Mouse (Mus musculus) urinary bladder, adult 2 months (tissue): ENCODE data around the gene Slc28a1. TPM values are rescaled to one million over a fixed set of nuclear protein-coding genes. Genes with fewer than 3 reads are reported as not detected.
"Not testable (repeated sequence)": the region's sequence is repeated elsewhere in the genome, so short reads cannot be mapped to it uniquely, and the experiment has no call there.

Experiments used
- DNase-seq: peaks from one replicate; pipeline ENCODE4 v3.0.0; 2022; ENCODE audit warnings: low spot score
- polyA plus RNA-seq: library from polyadenylated mRNA; depleted of rRNA; stranded (reverse); fragments of >200 nt; gene quantifications from 2 replicates; pipeline ENCODE4 v1.2.3, GENCODE M21; 2012

The Slc28a1 gene
- polyA plus RNA-seq, 1 experiment = 0.01 TPM

GRCm38 (mm10) chr7:81169351-81169750, 54.8 kb downstream of the Slc28a1 start:
- no peak for DNase-seq

DNA sequence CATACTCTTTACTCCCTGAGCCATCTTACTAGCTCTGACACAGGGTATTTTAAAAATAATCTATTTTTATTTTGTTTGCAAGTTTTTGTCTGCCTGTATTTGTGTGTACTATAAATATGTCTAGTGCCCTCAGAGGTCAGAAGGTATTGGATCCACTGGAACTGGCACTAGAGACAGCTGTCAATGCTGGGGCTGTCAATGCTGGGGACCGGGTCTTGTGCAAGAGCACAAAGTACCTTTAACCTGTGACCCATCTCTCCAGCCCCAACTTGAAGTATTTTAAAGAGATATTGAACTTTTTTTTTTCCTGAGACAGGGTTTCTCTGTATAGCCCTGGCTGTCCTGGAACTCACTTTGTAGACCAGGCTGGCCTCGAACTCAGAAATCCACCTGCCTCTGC, 59.3 kb downstream of the Slc28a1 start:
- DNase-seq = no peak

GRCm38 (mm10) chr7:81174654-81175053, 60.1 kb downstream of the Slc28a1 start:
- DNase-seq = no peak

DNA sequence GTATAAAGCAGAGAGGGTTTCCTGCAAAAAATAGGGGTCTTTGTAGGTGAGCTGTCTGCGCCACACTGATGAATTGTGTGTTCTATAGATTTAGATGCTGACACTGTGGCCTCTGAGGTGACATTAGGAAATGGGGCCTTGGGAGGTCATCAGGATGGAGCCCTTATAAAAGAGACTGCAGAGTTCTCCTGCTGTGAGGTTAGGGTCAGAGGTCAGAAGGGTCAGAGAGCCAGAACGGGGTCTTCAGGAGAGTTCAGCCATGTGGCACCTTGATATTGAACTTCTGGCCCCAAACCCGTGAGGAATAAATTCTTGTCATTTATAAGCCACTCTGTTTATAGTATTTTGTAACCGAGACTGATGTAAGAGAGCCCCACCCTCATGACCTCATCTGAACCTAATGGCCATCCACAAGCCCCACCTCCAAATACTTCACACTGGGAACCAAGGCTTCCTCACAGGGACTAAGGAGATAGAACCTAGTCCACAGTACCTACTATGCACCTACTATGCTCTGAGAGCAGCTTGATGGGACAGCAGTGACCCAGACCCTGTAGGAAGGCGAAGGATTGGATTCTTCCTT, 61.7 kb downstream of the Slc28a1 start:
- DNase-seq = no peak

- no peak for DNase-seq
These were observed 64.9 kb downstream of the Slc28a1 start for GRCm38 (mm10) chr7:81179494-81179893.

DNA sequence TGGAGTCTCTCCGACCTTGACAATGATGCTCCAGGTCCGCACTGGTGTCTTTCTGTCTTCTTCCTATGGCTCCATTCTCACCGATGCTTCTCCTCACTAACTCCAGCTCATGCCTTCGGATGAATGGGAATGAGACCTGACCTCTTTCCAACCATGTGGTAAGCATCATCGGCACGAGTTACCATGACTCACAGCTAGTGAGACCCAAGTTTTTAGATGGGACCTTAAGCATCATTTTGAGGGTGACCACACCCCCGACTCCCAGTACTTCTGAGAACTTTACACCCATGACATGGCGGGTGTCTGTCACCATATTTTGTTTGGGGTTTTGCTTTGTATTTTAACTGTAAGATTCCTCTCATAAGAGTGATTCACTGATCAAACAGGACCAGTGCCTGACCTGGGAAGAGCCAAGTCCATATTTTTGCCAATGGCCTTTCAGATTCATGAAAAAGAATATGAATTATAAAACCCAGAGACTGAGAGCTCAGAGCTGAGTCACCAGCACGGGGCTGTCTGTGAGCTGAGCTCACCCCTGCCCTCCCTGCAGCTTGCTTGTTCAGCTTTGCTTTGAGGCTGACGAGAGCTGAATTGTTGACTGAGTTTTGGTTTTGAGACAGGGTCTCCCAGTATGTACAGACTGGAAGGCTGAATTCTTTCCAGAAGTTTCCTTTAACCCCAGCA, 68.0 kb downstream of the Slc28a1 start:
- no peak for DNase-seq

DNA sequence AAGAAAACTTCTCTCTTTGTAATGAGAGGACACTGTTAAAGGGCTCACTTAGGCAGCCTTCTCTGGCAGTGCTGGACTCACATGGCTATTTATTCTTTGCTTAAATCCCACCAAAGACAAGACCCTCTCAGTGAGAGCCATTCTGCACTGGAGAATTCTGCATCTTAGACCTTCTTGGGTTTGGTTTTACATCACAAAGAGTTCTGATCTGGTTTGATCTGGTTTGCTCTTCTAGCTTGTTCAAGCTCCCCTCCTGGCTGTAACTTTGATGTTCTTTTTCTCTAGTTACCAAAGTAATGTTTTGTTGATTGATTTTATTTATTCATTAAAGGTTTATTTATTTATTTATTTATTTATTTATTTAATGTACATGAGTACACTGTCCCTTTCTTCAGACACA, 68.6 kb downstream of the Slc28a1 start:
- DNase-seq = no peak

GRCm38 (mm10) chr7:81184136-81184535, 69.5 kb downstream of the Slc28a1 start:
- no peak for DNase-seq

DNA sequence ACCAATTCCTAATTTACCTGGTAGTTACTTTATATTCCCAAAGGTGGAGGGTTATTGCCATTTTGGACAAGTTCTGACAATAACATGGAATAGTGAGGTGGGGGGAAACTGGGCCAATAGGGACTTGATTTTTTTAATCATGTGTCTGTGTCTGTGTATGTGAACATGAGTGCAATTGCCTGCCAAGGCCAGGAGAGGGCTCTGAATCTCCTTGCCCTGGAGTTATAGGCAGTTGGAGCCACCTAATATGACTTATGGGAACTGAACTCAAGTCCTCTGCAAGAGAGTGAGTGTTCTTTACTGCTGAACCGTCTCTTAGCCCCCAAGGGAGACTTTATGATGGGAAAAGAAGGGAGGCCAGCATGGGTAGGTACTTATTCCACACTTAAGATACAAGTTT, 70.1 kb downstream of the Slc28a1 start:
- DNase-seq = no peak

DNA sequence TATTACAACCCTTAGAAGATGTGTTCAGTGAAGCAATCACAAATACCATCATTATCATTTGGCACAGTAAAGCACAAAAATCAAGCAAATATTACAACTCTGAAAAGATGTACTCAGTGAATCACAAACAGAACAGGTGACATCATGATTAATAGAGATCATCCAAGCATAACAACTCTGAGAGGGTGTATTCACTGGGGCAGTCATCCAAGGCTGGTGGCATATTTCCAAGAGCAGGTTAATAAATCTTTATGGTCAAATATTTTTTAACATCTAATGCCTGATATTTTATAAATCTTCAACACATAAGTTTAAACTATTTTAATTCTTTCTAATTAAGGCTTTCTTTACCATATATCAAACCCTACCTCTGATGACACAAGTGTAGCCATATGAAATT, 71.4 kb downstream of the Slc28a1 start:
- DNase-seq = not testable (repeated sequence)

GRCm38 (mm10) chr7:81189180-81189579, 74.6 kb downstream of the Slc28a1 start:
- DNase-seq = no peak

DNA sequence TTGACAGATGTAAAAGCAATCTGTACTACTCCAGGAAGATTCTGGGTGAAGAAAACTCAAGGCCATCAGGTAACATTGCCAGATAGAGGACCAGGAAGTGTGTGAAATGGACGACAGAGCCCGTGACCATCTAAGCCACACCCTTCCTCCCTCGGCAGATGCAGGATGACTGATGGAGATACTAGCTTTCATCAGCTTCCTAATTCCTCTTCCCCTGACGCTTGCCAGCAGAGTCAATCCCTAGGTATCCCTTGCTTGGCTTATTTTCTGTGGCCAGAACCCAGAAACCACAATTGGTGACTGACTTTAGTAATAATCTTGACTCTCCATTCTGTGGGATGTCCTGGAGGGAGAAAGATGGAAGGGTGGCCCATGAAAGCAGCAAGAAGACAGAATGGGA, 80.9 kb downstream of the Slc28a1 start:
- no peak for DNase-seq

DNA sequence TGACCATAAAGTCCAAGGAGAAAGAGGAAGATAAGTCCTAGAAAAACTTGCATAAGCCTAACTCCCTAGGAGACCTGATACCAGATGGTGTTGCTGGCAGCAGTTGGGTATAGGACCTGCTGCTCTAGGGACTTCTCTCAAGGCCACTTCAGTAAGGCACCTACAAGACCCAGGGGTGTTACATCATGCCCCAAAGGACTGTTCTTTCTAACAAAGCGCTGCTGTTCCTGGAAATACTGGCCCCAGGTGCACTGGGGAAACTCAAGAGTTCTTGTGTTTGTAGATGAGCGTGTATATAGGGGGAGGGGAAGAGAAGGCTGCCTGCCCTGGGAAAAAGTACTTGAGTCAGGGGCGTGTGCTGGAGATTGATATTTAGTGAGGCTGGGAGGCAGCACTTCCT, 82.2 kb downstream of the Slc28a1 start:
- no peak for DNase-seq

DNA sequence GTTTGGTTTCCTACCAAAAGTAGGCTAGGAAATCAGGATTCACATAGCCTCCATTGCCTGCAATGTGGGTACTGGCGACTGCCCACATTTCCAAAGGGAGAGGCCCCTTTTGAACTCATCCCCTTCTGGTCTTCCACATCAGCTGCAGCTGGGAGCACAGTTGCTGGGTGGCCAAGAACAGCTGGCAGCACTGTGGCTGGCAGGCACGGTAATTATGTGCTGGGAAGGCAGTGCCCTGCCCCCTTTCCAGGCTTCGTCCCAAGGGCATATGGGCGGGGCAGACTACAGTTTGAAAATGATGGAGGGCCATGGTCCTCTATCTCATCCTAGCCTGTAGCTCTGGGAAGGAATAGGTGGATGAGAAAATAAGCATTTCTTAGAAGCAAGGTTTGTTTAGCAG, 83.9 kb downstream of the Slc28a1 start:
- DNase-seq = no peak

DNA sequence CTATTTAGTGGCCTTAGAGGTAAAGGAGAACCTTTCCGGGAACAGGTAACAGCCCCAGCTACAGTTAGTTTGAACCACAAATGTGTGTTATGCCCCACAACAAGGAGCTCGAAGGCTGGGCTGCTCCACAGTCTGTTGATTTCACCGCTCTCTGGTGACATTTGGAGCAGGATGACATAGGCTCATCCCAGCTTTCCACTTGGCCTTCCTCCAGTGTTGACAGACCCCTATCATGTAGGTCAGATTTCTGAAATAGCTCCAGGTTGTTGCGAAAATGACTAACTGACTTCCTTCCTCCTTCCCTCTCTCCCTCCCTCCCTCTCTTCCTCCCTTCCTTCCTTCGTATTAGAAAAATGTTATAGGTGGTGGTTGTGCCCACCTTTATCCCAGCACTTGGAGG, 84.5 kb downstream of the Slc28a1 start:
- no peak for DNase-seq

- DNase-seq = no peak
These were observed 85.2 kb downstream of the Slc28a1 start for GRCm38 (mm10) chr7:81199757-81200156.

DNA sequence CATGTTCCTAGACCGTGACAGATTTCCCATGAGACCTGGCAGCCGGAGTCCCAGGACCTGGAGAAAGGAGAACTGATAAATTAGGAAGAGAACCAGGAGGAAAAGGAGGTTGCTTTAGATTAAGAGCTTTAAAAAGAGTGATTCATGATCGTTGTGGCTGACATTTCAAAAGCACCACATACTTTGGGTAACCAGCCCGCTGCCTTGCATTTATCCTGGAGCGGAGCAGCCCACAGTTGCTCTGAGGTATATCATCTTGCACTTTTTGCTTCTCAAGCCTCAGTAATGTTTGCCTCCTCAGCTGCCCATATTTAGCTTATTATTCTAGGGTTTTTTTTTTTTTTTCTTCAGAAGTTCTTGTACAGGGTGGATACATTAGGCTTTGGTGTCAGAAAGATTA, 87.8 kb downstream of the Slc28a1 start:
- no peak for DNase-seq

DNA sequence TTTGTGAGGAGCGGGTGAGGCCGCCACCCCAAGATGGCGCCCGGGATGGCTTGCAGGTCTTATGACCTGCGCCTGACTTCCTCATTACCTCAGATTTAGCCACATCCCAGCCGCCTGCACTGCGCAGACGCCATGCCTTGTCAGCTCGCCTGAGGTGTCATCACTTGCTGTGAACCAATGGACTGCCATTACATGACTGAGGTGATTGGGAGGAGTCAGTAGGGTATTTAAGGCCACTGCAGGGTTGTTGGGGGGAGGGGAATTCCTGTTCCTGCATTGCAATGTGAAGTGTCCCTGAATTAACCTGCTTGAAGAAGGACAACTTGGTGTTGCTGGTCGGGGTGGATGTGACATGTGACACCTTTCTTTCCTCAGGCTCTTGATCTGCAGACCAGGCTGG, 89.0 kb downstream of the Slc28a1 start:
- not testable (repeated sequence) for DNase-seq

DNA sequence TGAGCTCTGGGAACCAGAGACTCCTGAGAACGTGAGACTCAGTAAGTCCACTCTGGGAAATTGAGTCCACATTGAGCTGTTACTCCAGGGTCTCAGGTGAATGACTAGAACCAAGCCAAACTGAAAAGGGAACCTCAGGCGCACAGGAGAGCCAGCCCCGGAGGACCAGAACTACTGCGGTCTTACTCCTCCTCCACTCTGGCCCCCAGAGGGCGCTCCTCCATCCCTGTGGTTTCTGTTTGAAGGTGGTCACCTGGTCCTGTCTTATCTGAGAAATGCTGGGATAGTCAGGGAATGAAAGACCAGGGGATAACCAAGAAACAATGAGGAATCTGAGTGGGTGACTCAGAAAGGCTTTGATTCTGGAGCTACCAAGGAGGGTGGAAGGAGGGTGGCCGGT, 94.3 kb downstream of the Slc28a1 start:
- peak; percentile 55 for DNase-seq

DNA sequence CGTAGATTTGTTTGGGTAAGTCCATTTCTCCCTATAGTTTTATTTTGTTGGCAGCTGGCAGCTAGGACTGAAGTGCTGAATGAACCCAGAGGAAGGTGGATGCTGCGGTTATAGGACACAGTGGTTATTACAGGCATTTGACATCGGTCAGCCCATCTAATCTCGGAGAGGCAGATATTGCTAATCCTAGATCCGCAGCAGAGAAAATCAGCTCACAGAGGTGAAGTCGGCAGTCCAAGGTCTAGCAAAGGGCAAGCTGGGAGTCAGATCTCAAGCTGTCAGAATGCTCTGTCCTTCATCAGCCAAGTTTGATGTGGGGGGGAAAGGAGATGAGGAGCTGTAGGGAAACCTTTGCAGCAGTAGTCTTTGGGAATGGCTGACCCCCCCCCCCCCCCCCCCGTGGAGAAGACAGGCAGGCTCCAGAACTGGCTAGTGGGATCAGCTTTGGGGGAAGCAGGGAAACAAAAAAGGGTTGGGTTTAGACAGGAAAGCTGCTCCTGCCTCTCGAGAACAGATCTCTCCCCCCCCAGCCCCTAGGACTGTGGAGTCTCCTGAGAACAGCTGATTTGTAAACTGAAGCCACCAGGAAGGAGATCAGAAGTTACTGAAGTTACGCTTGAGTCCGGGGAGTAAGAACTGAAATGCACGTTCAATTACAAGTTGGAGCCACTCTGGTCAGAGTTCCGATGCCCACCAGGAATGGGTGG, 95.5 kb downstream of the Slc28a1 start:
- no peak for DNase-seq

DNA sequence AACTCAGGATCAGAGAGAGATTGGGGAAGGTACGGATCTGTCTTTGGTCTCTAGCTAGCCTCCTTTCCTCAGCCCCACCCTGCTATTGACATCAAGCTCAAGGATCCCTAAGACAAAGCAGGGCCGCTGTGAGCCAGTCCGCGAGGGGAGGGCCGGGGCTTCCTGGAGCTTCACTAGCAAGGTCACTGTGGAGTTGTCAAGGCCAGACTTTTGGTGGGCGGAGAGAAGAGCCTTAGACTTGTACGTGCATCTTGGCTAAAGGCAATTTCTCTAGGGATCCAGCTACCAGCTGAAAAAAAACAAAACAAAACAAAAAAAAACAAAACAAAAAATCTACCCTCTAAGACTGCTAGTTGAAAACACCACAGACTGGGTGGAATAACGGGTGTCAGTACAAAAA, 97.2 kb downstream of the Slc28a1 start:
- no peak for DNase-seq

- peak; percentile 31 for DNase-seq
These were observed 97.7 kb downstream of the Slc28a1 start for GRCm38 (mm10) chr7:81212261-81212681.

GRCm38 (mm10) chr7:81212697-81213346, 98.2 kb downstream of the Slc28a1 start:
- peak; percentile 92 for DNase-seq
